Mouse (Mus musculus) midbrain, embryonic 13.5 days (tissue): ENCODE measurements around the gene Rinl. TPM values are rescaled to one million over a fixed set of nuclear protein-coding genes. Genes with fewer than 3 reads are reported as not detected.
A peak's percentile ranks its signal among the peaks of the same experiment; 100 is the strongest.

ENCODE experiments used
- ATAC-seq: fragments of 200-750 bp; cut with Nextera tagmentation; 2 replicates; pipeline ENCODE4 v1.8.0; 2017; ENCODE audit warnings: mild to moderate bottlenecking, moderate TSS enrichment, moderate library complexity
- H3K27ac ChIP-seq: fragments of 300-500 bp; sonication (generic); 2 replicates; pipeline ENCODE4 v1.5.1; 2015; ENCODE audit warnings: inconsistent platforms, mild to moderate bottlenecking, moderate library complexity
- H3K27me3 ChIP-seq: fragments of 300-500 bp; sonication (generic); 2 replicates; pipeline ENCODE4 v1.6.1; 2015; ENCODE audit warnings: mild to moderate bottlenecking, inconsistent platforms
- H3K36me3 ChIP-seq: fragments of 300-500 bp; sonication (generic); 2 replicates; pipeline ENCODE4 v1.6.1; 2015; ENCODE audit warnings: mild to moderate bottlenecking, inconsistent platforms
- H3K4me1 ChIP-seq: fragments of 300-500 bp; sonication (generic); replicated peaks from 2 replicates; pipeline ENCODE4 v1.6.1; 2015; ENCODE audit warnings: inconsistent platforms
- H3K4me2 ChIP-seq: fragments of 300-500 bp; sonication (generic); replicated peaks from 2 replicates; pipeline ENCODE4 v1.6.1; 2015; ENCODE audit warnings: moderate library complexity, mild to moderate bottlenecking, inconsistent platforms
- H3K4me3 ChIP-seq: fragments of 300-500 bp; sonication (generic); replicated peaks from 2 replicates; pipeline ENCODE4 v1.5.1; 2015; ENCODE audit warnings: mild to moderate bottlenecking, inconsistent platforms
- H3K9ac ChIP-seq: fragments of 300-500 bp; sonication (generic); replicated peaks from 2 replicates; pipeline ENCODE4 v1.6.1; 2015; ENCODE audit warnings: mild to moderate bottlenecking, inconsistent platforms
- H3K9me3 ChIP-seq: fragments of 300-500 bp; sonication (generic); 2 replicates; pipeline ENCODE4 v1.6.1; 2016; ENCODE audit warnings: mild to moderate bottlenecking, inconsistent platforms
- WGBS: fragments of 180-500 bp; shearing (Covaris S2); methylation state at CpG from one replicate; pipeline ENCODE4 v1.1.7; 2015; 5-methylcytosine and 5-hydroxymethylcytosine counted together
- polyA plus RNA-seq: library from polyadenylated mRNA; unstranded; fragments of >200 nt; fragmentation: Nextera tagmentation; extraction: Ambion mirVana; gene quantifications from 2 replicates; pipeline ENCODE4 v1.2.1, GENCODE M21; 2015

Rinl gene
- 1.9 and 2.3 TPM in 2 replicates for polyA plus RNA-seq

DNA sequence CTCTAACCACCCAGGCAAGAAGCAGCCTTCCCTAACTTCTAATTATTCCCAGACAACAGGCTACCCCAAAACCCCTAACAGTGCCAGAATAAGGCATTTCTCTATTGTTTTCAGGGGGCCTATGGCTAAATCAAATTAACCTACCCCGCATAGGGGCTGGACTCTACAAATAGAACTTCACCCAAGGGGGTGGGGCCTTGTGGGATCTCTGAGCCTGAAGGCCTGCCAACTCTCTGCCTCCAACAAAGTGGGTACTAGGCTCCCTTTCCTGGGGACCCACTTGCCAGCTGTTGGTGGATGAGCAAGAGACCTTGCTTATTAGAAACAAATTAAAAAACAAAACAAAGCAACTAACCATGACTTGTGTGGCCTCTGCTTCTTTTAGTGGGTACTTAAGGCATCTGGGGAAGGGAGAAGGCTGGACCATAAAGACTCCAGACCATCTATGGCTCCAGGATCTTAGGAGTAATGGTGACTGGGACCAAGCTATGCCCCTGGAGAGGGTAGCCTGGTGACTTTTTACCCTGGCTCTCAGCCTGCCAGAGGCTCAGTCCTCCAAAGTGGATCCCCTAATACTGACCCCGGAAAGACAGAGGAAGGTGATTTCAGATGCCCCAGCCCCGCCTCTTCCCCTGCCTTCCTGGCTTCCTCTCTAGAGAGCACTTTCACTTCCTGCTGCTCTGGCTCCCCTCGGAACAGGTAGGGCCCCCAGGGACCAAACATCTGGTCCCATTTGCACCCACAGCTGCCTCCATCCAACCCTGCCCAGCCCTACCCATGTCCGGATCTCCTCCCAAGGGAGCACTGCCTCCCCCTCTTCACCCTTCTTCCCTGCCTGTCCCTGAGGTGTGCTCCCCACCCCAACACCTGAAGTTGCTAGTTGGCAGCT is at the start of gene Rinl:
Gene Rinl, plus strand, starts transcription at position 663 of the 889 bp plus-strand sequence.
- 88% methylated on average over 5 of the region's 5 CpGs for WGBS
- Histone ChIP-seq H3K4me2 (no peak within 1 kb of the TSS), H3K9ac (0 out of 2 replicates have a peak within 1 kb of the TSS, but pooled peaks have one; percentile 6), H3K27ac (no peak within 1 kb of the TSS), H3K4me1 (no peaks in the 10 kb centered on the region), H3K4me3 (no peak within 1 kb of the TSS), H3K9me3 (no peaks in the 10 kb centered on the region), H3K36me3 (peaks cover 43% of the 10 kb centered on the region), H3K27me3 (no peaks in the 10 kb centered on the region)
- no peak for ATAC-seq

DNA sequence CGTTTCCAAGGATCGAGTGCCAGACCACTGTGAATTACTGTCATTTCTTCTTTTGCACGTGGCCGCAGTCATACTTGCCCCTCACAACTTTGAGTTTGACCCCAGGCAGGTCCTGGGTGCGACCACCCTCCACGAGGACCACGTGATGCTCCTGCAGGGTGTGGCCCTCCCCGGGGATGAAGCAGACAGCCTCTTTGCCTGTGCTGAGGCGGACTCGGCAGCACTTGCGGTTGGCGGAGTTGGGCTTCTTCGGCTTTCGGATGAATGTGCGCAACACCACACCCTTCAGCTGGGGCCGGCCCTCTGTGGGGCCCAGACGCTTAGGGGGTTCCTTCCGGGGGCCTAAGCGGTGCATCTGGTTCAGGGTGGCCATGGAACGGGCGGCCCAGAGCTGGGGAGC is 48.9 kb upstream of the Rinl start:
- no peak overlapping the region for H3K4me2 ChIP-seq
- no peaks in the 10 kb centered on the region for H3K27me3 ChIP-seq
- H3K9ac ChIP-seq, result no peak overlapping the region
- no peak for ATAC-seq
- WGBS, result 96% methylated on average over 21 of the region's 21 CpGs
- H3K36me3 ChIP-seq, result peaks cover 46% of the 10 kb centered on the region
- H3K4me1 ChIP-seq, result peaks cover 14% of the 10 kb centered on the region
- H3K4me3 ChIP-seq, result no peak overlapping the region
- no peaks in the 10 kb centered on the region for H3K9me3 ChIP-seq
- H3K27ac ChIP-seq, result no peak overlapping the region

DNA sequence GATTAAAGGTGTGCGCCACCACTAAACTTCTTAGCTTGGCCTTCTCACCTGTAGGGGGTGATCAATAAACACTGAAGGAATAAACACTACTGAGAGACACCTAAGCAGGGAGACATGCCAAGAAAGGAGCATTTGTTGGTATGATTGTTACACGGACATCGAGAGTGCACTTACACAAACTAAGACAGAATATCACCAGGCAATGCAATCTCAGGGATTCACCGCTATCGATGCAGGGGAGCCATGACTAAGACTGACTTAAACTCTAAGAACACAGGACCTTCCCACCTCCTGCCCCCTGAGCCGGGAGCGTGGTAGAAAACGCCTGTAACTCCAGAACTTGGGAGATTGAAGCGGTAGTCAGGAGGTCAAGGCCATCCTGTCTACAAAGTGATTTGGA is 47.8 kb upstream of the Rinl start:
- Histone ChIP-seq H3K9ac (peak overlapping the region; percentile 88), H3K27me3 (no peaks in the 10 kb centered on the region), H3K4me3 (peak overlapping the region; percentile 67), H3K4me2 (peak overlapping the region; percentile 86), H3K4me1 (peaks cover 14% of the 10 kb centered on the region), H3K9me3 (no peaks in the 10 kb centered on the region), H3K36me3 (peaks cover 47% of the 10 kb centered on the region), H3K27ac (peak overlapping the region; percentile 63)
- ATAC-seq, result no peak
- 42% methylated on average over 9 of the region's 9 CpGs for WGBS

DNA sequence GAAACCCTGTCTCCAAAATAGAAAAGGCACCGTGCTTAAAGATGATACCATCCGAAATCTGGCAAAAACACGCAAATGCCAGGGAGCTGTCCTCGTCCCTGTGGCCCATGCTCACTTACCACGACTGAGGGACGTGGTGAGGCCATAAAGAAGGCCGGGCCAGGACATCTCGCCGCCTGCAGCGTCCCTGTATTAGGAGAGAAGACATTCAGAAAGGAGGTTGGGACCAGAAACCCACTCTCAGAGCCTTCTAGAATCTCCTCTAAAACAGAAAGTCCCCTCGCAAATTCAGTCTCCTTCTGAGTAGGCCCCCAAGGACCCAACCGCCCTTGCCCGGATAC is 47.4 kb upstream of the Rinl start:
- 2% methylated on average over 13 of the region's 13 CpGs for WGBS
- Histone ChIP-seq H3K9ac (peak overlapping the region; percentile 88), H3K36me3 (peaks cover 47% of the 10 kb centered on the region), H3K27me3 (no peaks in the 10 kb centered on the region), H3K9me3 (no peaks in the 10 kb centered on the region), H3K4me2 (peak overlapping the region; percentile 86), H3K27ac (peak overlapping the region; percentile 63), H3K4me3 (peak overlapping the region; percentile 67), H3K4me1 (peaks cover 14% of the 10 kb centered on the region)
- peak; percentile 29 for ATAC-seq

GRCm38 (mm10) chr7:28741709-28742438 is 46.9 kb upstream of the Rinl start, which contains the start of the genes Mrps12 and Sars2:
Gene Mrps12, minus strand, starts transcription at chr7:28741820.
Gene Sars2, plus strand, starts transcription at chr7:28741992.
- no peaks in the 10 kb centered on the region for H3K27me3 ChIP-seq
- H3K27ac ChIP-seq, result peak within 1 kb of the TSS; percentile 83
- peaks cover 14% of the 10 kb centered on the region for H3K4me1 ChIP-seq
- ATAC-seq, result peak; percentile 99
- H3K9me3 ChIP-seq, result no peaks in the 10 kb centered on the region
- peaks cover 46% of the 10 kb centered on the region for H3K36me3 ChIP-seq
- peak within 1 kb of the TSS; percentile 67 for H3K4me3 ChIP-seq
- peak within 1 kb of the TSS; percentile 86 for H3K4me2 ChIP-seq
- peak within 1 kb of the TSS; percentile 88 for H3K9ac ChIP-seq
- WGBS, result under 1% methylated on average over 39 of the region's 39 CpGs

GRCm38 (mm10) chr7:28749935-28750334 is 38.8 kb upstream of the Rinl start:
- Histone ChIP-seq H3K27me3 (no peaks in the 10 kb centered on the region), H3K36me3 (peaks cover 48% of the 10 kb centered on the region), H3K4me2 (no peak overlapping the region), H3K9ac (no peak overlapping the region), H3K9me3 (no peaks in the 10 kb centered on the region), H3K4me3 (no peak overlapping the region), H3K4me1 (no peaks in the 10 kb centered on the region), H3K27ac (no peak overlapping the region)
- WGBS, result 94% methylated on average over 7 of the region's 7 CpGs
- no peak for ATAC-seq

DNA sequence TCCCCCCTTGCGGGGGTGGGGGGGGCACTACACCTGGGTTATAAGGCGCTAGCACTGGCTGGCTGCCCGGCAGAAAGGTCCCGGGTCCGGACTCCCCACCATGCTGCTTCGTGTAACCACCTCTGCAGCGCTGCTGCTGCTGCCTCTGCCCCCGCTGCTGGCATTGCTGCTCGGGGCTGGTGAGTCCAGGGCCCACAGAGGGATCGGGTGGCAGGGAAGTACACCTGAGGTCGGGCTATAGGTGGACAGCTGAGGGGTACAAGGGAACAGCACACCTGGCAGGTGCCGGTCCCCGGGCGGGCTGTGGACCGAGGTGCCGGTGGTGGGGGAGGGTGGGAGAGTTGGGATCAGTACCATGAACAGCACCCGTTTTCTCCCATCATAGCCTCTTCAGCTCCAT is 32.7 kb upstream of the Rinl start, which contains the start of gene Ccer2:
Gene Ccer2, plus strand, starts transcription at position 96 of the 400 bp plus-strand sequence.
- Histone ChIP-seq H3K4me2 (peak within 1 kb of the TSS; percentile 42), H3K4me3 (0 out of 2 replicates have a peak within 1 kb of the TSS, but pooled peaks have one; percentile 6), H3K9me3 (no peaks in the 10 kb centered on the region), H3K27me3 (peaks cover 12% of the 10 kb centered on the region), H3K27ac (no peak within 1 kb of the TSS), H3K4me1 (peaks cover 8% of the 10 kb centered on the region; the same call in 1 of the 2 replicates), H3K36me3 (peaks cover 46% of the 10 kb centered on the region), H3K9ac (peak within 1 kb of the TSS; percentile 46)
- 4% methylated on average over 17 of the region's 17 CpGs for whole genome bisulfite sequencing
- ATAC-seq, result peak; percentile 38; the same call in 1 of the 2 replicates

DNA sequence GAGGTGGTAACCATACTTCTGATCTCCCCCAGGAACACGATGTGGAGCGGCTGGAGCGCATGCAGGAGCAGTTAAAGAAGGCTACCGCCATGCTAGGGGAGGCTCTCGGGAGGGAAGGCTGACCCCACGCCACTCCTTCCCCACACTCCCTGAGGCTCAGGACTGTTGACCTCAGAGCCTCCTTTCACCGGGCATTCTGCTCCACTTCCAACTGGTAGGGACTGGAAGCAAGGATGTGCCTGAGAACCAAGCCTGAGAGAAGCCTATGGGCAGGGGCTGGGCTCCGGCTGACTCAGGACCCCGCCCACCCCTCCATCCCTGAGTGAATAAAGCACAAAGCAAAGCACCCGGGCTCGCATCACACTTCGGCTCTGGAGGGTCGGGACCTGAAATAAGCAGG is 30.1 kb upstream of the Rinl start:
- ATAC-seq, result no peak
- WGBS, result 76% methylated on average over 13 of the region's 13 CpGs
- H3K36me3 ChIP-seq, result peaks cover 59% of the 10 kb centered on the region

GRCm38 (mm10) chr7:28761907-28762306 is 26.9 kb upstream of the Rinl start:
- no peak overlapping the region for H3K27ac ChIP-seq
- no peaks in the 10 kb centered on the region for H3K9me3 ChIP-seq
- H3K9ac ChIP-seq, result no peak overlapping the region
- WGBS, result 95% methylated on average over 9 of the region's 9 CpGs
- H3K4me1 ChIP-seq, result peaks cover 14% of the 10 kb centered on the region
- no peak overlapping the region for H3K4me3 ChIP-seq
- peaks cover 52% of the 10 kb centered on the region for H3K36me3 ChIP-seq
- ATAC-seq, result no peak
- H3K27me3 ChIP-seq, result no peaks in the 10 kb centered on the region; the same call in 1 of the 2 replicates
- H3K4me2 ChIP-seq, result no peak overlapping the region

More for the DNA sequence above, 30.1 kb upstream of the Rinl start:
- no peaks in the 10 kb centered on the region for H3K9me3 ChIP-seq
- H3K9ac ChIP-seq, result no peak overlapping the region
- no peak overlapping the region for H3K4me2 ChIP-seq
- H3K4me3 ChIP-seq, result no peak overlapping the region
- peaks cover 12% of the 10 kb centered on the region for H3K27me3 ChIP-seq
- no peak overlapping the region for H3K27ac ChIP-seq
- peaks cover 8% of the 10 kb centered on the region; the same call in 1 of the 2 replicates for H3K4me1 ChIP-seq

GRCm38 (mm10) chr7:28765211-28765610 is 23.6 kb upstream of the Rinl start:
- peak overlapping the region; percentile 70 for H3K4me2 ChIP-seq
- H3K27ac ChIP-seq, result no peak overlapping the region
- ATAC-seq, result no peak
- H3K9ac ChIP-seq, result peak overlapping the region; percentile 73; the same call in 1 of the 2 replicates
- H3K36me3 ChIP-seq, result peaks cover 28% of the 10 kb centered on the region
- H3K27me3 ChIP-seq, result no peaks in the 10 kb centered on the region
- peak overlapping the region; percentile 75 for H3K4me3 ChIP-seq
- H3K9me3 ChIP-seq, result no peaks in the 10 kb centered on the region
- WGBS, result 84% methylated on average over 6 of the region's 6 CpGs
- peaks cover 36% of the 10 kb centered on the region for H3K4me1 ChIP-seq

DNA sequence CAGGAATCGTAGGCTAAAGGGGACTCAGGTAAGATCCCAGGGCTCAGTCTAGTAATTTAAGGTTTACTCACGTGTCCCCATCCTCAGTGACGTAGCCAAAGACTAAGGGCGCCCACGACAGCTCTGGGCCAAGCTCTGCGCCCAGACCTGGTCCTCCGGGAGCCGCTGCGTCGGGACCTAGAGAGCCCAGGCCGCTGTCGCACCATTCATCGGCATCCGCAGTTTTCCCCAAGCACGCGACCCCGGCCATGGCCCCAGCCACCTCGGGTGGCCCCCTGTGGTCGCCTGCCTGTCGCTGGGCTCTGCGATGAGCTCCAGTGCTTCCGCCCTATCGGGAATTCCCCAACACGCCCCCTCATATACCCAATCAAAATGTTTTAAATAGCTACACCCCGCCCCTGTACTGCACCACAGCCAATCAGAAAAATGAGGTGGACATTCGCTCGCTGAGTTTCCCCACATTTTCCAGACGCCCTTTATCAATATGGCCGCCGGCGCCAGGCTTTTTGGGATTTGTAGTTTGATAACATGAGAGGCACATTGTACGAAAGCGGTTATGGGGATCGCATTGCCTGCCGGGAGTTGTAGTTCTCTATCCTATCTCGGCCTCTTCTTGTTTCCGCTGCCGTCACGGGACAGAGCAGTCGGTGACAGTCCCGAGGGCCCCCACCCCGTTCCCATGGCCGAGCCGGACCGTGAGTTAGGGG is 22.4 kb upstream of the Rinl start, which contains the start of gene Sirt2:
Gene Sirt2, plus strand, starts transcription at position 563 of the 707 bp plus-strand sequence.
- Histone ChIP-seq H3K27me3 (no peaks in the 10 kb centered on the region), H3K4me3 (peak within 1 kb of the TSS; percentile 75), H3K9me3 (no peaks in the 10 kb centered on the region), H3K4me2 (peak within 1 kb of the TSS; percentile 71), H3K4me1 (peaks cover 36% of the 10 kb centered on the region), H3K27ac (no peak within 1 kb of the TSS; the same call in 1 of the 2 replicates), H3K36me3 (peaks cover 17% of the 10 kb centered on the region), H3K9ac (peak within 1 kb of the TSS; percentile 76)
- peak; percentile 98 for ATAC-seq
- WGBS, result under 1% methylated on average over 45 of the region's 45 CpGs
